Mouse (Mus musculus) lung, postnatal 10 days (tissue): Measurements from ENCODE around the gene Akt1.

Experiments
- DNase-seq: peaks from one replicate; pipeline ENCODE4 v3.0.0; 2021

The Akt1 gene

GRCm38 (mm10) chr12:112683351-112683750, 8.7 kb upstream of the Akt1 start:
- no peak for DNase-seq

DNA sequence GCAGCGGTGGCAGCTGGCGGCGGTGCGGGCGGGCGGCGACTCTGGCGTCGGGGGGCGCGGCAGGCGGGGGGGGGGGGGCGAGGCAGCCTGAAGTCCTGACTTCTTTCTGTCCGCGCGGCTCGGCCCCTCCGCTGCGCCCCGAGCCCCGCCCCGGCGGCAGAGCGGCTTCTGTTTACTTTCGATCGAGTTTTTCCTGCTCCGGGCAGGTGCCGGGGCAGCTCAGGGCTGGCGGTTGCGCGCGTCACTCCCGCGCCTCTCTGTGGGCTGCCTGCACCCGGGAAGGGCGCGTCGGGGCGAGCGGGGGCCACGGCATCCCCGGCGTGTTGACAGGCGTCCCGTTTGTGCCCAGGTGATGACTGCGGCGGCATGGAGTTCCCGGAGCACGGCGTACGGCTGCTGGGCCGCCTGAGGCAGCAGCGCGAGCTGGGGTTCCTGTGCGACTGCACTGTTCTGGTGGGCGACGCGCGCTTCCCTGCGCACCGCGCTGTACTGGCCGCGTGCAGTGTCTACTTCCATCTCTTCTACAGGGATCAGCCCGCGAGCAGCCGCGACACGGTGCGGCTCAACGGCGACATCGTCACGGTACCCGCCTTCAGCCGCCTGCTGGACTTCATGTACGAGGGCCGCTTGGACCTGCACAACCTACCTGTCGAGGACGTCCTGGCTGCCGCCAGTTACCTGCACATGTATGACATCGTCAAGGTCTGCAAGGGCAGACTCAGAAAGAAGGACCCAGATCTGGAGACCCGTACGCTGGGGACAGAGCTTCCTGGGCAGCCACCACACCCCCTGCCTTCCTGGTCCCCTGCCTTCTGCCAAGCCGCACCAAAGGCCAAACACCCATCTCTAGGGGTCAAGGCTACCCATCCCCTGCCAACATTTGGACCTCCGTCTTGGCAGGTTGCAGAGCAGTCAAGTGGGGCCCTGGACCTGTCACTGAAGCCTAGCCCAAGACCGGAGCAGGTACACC, 4.6 kb upstream of the Akt1 start:
- peak; percentile 78 for DNase-seq

DNA sequence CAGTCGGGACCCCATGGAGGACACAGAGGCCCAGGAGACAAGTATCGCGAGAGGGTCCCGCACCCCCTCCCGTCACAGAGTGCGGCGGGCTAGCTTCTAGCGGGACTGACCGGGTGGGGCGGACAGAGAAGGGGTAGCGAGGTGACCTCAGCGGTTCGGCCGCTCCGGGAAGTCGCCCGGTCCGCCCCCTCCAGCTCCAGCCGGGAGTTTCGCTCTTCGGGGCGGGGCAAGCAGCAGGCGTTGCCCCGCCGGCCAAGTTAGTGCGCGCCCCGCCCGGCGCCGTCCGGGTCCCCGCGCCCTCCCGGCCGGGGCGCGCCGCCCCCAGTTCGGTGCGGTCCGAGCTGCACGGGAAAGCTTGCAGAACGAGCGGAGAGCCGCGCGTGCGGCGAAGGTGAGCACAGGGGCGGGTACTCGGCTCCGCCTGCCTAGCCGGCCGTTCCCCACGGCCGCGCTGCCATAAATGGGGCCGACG, 3.9 kb upstream of the Akt1 start, which contains the start of gene Zbtb42:
Gene Zbtb42, plus strand, starts transcription at position 274 of the 472 bp plus-strand sequence.
- peak; percentile 92 for DNase-seq

GRCm38 (mm10) chr12:112677943-112678554, 3.4 kb upstream of the Akt1 start:
- DNase-seq = no peak

- DNase-seq = no peak
Observed at GRCm38 (mm10) chr12:112677076-112677475, 2.4 kb upstream of the Akt1 start.

DNA sequence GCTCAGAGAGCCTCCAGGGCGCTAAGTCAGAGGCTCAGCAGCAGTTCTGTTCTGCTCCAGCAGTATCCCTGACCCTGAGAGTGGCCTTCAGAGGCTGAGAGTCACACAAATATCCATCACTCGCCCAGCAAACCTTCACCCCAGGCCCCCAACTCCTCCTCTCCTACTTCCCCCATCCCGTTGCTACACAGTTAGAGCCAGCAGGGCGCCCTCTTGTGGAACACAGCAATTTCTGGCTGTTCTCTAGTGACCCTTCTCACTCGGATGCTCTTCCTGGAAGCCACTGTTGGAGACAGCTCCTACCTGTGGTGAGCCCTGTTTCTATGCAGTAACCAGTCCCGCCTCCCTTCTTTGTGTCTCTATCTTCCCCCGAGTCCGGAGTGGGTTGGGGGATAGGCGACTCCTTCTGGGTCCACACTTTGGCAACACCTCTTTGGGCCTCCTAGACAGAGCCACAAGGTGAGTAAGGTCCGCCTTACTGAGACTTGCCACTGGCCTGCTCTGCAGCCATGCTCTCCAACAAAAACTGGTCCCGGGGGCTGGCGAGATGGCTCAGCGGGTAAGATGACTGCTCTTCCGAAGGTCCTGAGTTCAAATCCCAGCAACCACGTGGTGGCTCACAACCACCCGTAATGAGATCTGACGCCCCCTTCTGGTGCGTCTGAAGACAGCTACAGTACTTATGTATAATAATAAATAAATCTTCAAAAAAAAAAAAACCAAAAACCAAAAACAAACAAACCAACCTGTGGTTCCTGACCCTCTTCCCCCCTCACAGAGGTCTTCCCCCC, 756 bp upstream of the Akt1 start:
- peak; percentile 93 for DNase-seq

- peak; percentile 69 for DNase-seq
Observed at GRCm38 (mm10) chr12:112673576-112674091, 1.1 kb downstream of the Akt1 start.

DNA sequence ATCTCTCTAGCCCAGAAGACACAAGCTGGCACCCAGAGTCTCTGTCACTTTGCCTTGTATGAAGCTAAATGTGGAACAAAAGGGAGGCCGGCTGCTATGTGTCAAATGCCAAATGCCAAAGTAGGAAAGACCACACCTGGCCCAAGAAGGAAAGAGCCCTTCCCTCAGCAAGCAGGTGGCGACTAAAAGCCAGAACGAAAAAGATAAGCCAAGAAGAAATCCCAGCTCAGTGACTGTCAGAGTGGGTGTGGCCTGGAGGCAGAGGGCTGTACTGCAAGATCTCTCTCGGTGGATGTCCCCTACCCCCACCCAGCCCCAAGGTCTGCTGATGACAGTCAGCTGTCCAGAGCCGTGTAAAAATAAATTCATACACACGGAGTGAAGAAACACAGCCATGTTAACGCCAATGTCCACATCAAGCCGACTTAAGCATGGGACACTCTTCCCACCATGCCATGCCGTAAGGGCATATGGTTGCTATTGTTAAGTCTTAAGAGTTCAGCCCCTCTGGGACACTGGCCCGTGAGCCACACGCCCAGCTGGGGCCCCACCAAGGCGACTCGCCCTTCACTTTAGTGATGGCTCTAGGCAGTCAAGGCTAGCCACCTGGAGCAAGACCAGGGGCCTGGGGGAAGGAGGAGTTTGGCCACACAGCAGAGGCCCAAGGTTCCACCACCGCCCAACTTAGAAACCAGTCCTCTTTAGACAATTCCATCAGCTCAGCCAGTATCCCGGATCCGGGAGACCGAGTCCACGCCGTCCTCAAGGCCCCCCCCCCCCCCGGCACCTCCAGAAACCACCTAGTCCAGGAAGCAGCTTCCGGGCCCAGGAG, 1.7 kb downstream of the Akt1 start:
- DNase-seq = peak; percentile 78

GRCm38 (mm10) chr12:112671891-112672290, 2.8 kb downstream of the Akt1 start:
- DNase-seq = peak; percentile 50

GRCm38 (mm10) chr12:112670718-112671393, 3.8 kb downstream of the Akt1 start:
- DNase-seq = no peak

DNA sequence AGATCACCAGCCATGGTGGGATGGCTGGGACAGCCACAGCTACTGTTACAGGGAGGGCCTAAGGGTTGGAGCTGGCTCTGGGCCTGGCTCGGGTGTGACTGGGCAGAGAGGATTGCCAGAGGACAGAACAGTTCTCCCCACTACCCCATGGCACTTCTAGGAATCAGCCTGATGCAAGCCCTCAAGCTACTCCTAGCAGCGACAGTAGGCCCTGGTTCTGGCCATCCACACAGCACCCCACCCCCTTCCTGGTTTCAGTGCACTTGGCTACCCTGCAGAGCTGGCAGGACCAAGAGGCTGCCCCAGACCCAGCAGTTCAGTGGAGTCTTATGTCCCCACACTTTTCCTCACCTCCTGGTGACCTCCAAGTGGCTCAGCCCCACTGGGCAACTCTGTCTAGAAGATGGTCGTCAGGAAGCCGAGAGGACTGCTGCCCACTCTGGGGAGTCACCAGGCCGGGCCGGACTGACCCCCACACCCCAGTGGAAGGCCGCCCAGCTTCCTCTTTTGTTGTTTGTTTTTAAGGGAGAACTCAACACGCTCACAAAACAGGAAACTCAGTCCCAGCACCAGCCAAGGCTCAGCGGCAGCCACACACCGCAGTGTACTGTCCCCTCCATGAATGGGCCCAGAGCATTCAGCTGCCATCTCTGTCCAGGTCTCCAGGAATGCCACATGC, 6.9 kb downstream of the Akt1 start:
- DNase-seq = peak; percentile 56

GRCm38 (mm10) chr12:112665881-112666544, 8.7 kb downstream of the Akt1 start:
- DNase-seq = no peak

DNA sequence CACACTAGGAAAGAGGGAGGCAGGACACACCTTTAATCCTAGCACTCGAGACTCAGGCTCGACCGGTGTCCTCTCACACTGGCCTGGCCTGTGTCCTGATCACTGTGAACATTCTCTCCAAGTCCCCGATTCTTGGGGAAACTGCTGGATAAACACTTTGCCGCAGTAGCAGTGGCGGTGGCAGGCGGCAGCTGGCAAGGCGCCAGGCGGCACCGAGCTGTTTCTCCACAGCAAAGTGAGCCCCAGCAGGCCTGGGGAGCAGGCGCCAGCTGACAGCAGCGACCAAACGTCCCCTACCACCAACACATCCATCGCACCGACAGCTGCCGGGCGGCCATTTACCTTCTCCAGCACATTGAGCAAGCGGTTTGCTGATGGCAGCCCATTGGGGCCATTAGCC, 9.2 kb downstream of the Akt1 start:
- DNase-seq = peak; percentile 83

GRCm38 (mm10) chr12:112664656-112665055, 10.0 kb downstream of the Akt1 start:
- no peak for DNase-seq

DNA sequence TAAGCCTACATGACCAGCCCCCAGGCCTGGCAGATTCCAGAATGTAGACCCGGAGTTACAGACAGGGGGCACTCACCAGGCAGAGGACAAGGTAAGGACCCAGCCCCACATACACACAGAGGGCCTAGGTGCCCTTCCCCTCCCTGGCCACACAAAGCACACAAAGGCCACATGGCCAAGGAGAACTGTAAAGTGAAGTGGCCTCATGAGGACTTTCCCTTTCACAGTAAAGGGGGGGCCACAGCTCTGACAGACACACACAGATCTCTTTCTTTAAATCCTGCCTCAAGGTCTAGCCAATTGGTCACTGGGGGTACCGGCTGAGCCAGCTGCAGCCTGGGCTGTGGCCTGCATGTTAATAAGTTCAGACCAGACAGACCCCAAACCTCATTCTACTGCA, 10.6 kb downstream of the Akt1 start:
- no peak for DNase-seq

DNA sequence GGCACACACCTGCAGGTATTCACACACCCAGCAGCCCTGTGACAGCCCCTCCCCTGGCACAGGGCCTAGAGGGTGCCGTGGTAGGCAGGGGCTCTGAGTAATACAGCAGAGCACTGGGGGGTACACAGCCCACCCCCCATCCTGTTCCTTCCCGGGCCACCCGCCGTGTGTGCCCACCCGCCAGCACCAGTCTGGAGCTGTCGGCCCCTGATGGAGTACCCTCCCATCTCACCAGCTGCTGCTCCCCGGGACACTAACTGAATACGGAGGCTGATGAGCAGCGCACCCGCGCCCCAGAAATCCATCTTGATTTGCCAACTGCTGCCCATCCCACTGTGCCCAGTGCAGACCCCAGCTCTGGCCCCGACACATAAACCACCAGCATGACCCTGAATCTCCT, 11.0 kb downstream of the Akt1 start:
- no peak for DNase-seq

- DNase-seq = no peak
Observed at GRCm38 (mm10) chr12:112663303-112663702, 11.4 kb downstream of the Akt1 start.

DNA sequence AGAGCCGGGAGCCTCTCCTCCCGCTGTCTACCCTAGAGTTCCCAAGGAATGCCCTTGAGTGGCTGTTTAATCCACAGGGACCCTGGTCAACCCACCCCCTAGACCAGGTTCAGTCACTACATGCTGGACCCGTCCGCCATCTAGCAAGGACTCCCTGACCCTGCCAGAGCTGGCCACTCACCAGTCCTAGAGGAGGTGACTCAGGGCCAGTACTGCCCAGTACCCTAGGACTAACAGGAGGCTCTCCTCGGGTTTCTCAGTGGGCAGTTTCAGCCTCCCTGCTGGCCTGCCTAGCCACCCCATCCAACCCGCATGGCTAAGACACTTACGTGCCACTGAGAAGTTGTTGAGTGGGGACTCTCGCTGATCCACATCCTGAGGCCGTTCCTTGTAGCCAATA, 12.8 kb downstream of the Akt1 start:
- DNase-seq = no peak

- DNase-seq = no peak
Observed at GRCm38 (mm10) chr12:112661327-112661605, 13.4 kb downstream of the Akt1 start.

GRCm38 (mm10) chr12:112660576-112661326, 13.9 kb downstream of the Akt1 start:
- peak; percentile 86 for DNase-seq
